Mouse (Mus musculus): ENCODE data around the gene Rab11fip3.

DNA sequence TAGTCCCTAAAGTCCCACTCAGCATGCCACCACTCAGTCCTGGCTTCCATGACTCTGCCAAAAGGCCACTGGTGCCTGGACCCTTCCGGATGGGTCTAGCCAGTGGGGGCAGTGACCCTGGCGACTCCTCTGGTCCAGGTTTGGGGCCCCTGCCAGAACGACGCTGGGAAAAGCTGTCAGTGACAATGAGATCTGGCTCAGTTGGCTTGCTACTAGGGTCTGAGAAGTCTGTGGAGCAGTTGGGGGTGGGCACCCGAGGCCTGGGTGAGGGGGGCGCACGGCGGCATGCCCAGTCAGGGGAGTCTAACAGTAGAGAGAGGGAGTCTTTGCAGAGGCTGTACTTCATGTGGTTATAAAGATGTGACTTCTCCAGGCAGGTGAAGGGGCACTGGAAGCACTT lies 121.3 kb downstream of the Rab11fip3 start:
- TF ChIP-seq CTCF (IDR thresholded peaks at IDR 0.05), result no peak
- TF ChIP-seq POLR2A (IDR thresholded peaks at IDR 0.05; ENCODE audit: insufficient read depth, low read depth, low read length), result no peak
